Mouse (Mus musculus) hindbrain, embryonic 10.5 days (tissue): ENCODE measurements around the gene Cenps. TPM values are rescaled to one million over a fixed set of nuclear protein-coding genes. Genes with fewer than 3 reads are reported as not detected.
A peak's percentile ranks its signal among the peaks of the same experiment; 100 is the strongest.
"Not testable (repeated sequence)": the region's sequence is repeated elsewhere in the genome, so short reads cannot be mapped to it uniquely, and the experiment has no call there.

Experiments used
- DNase-seq: peaks from one replicate; pipeline ENCODE4 v3.0.0-alpha.2; 2017; ENCODE audit warnings: low spot score
- H3K27ac ChIP-seq: fragments of 300-500 bp; sonication (generic); 2 replicates; pipeline ENCODE4 v1.5.1; 2016; ENCODE audit warnings: mild to moderate bottlenecking, moderate library complexity
- H3K27me3 ChIP-seq: fragments of 300-500 bp; sonication (generic); 2 replicates; pipeline ENCODE4 v1.6.1; 2016; ENCODE audit warnings: mild to moderate bottlenecking; ENCODE audit not compliant: poor library complexity, insufficient read depth, severe bottlenecking
- H3K36me3 ChIP-seq: fragments of 300-500 bp; sonication (generic); 2 replicates; pipeline ENCODE4 v1.6.1; 2016; ENCODE audit warnings: mild to moderate bottlenecking, moderate library complexity
- H3K4me1 ChIP-seq: fragments of 300-500 bp; sonication (generic); replicated peaks from 2 replicates; pipeline ENCODE4 v1.6.1; 2016; ENCODE audit warnings: mild to moderate bottlenecking
- H3K4me3 ChIP-seq: fragments of 300-500 bp; sonication (generic); 2 replicates; pipeline ENCODE4 v1.5.1; 2016; ENCODE audit warnings: mild to moderate bottlenecking, moderate library complexity
- H3K9me3 ChIP-seq: fragments of 300-500 bp; sonication (generic); 2 replicates; pipeline ENCODE4 v1.6.1; 2016; ENCODE audit warnings: mild to moderate bottlenecking, moderate library complexity
- WGBS: fragments of 180-500 bp; shearing (Covaris S2); methylation state at CpG from one replicate; pipeline ENCODE4 v1.1.7; 2016; 5-methylcytosine and 5-hydroxymethylcytosine counted together
- polyA plus RNA-seq: library from polyadenylated mRNA; unstranded; fragments of >200 nt; fragmentation: Nextera tagmentation; extraction: Ambion mirVana; gene quantifications from 2 replicates; pipeline ENCODE4 v1.2.1, GENCODE M21; 2016

Gene Cenps
- polyA plus RNA-seq, 1 experiment from 2014 or later: 56.0 TPM

DNA sequence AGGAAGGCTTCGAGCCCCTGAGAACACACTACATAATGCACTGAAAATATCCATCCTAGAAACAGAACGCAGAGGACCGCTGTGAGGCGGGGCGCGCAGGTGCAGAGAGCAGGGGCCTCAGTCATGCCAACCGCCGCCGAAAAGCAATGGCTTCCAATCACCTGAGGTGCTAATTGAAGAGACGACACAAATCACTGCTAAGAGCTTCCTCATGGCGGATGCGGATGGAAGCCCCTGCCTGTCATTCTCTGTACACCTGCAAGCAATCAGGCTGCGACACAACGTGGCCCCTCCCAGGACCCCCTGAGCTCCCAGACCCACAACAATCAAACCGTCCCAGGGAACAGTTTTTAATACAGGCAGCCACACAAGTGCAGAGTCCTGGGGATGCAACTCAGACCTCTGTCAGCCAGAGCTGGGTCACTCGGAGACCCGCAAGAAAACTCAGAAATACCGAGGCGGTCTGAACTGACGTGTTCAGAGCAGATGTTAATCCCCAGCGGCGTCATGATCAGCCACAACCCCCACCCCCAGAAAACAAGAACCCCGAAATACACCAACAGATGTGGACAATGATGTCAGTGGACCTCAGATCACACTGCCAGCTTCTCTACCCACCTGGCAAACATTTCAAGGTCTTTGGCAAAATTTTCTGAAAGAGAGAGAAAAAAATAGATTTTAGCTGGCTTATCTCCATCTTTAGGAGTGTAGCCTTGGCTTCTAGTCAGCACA, 6.2 kb downstream of the Cenps start:
- Histone ChIP-seq H3K36me3 (peaks cover 83% of the 10 kb centered on the region), H3K9me3 (no peaks in the 10 kb centered on the region)
- 92% methylated on average over 23 of the region's 23 CpGs for WGBS

GRCm38 (mm10) chr4:149128467-149128866, 9.0 kb downstream of the Cenps start:
- 83% methylated on average over 18 of the region's 18 CpGs for WGBS
- H3K9me3 ChIP-seq: no peaks in the 10 kb centered on the region
- H3K4me1 ChIP-seq: peaks cover 11% of the 10 kb centered on the region
- no peak overlapping the region for H3K27ac ChIP-seq
- no peaks in the 10 kb centered on the region for H3K27me3 ChIP-seq
- H3K36me3 ChIP-seq: peaks cover 78% of the 10 kb centered on the region
- no peak for DNase-seq
- no peak overlapping the region for H3K4me3 ChIP-seq

More for the DNA sequence above, 6.2 kb downstream of the Cenps start:
- no peak overlapping the region for H3K4me3 ChIP-seq
- H3K27ac ChIP-seq: no peak overlapping the region
- H3K27me3 ChIP-seq: no peaks in the 10 kb centered on the region
- no peak for DNase-seq
- peaks cover 4% of the 10 kb centered on the region; the same call in 1 of the 2 replicates for H3K4me1 ChIP-seq

DNA sequence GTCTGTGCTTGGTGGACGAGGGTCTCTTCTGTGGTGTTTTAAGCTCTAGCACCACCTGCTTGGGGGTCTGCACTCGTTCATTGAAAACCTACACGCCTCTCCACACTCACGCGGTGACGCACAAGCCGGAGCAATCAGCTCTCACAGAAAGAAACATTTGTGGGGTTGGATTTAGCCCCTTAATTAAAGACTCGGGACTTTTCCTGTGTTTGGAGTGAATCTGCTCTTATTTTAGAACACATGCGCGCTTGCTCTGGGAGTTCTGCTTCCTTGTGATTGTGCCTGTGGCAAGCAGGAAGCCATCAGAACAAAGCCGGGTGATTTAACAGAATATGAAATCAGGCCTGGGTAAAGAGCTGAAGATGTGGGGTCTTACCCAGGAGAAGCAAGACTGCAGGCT, 10.8 kb downstream of the Cenps start, which contains the start of gene Cort:
Cort (minus strand) TSS at position 101 of the 400 bp plus-strand sequence.
- Histone ChIP-seq H3K36me3 (peaks cover 61% of the 10 kb centered on the region), H3K9me3 (no peaks in the 10 kb centered on the region), H3K27me3 (no peaks in the 10 kb centered on the region), H3K4me1 (peaks cover 8% of the 10 kb centered on the region), H3K4me3 (no peak within 1 kb of the TSS), H3K27ac (peak within 1 kb of the TSS; percentile 25; the same call in 1 of the 2 replicates)
- WGBS: 90% methylated on average over 11 of the region's 11 CpGs
- no peak for DNase-seq

DNA sequence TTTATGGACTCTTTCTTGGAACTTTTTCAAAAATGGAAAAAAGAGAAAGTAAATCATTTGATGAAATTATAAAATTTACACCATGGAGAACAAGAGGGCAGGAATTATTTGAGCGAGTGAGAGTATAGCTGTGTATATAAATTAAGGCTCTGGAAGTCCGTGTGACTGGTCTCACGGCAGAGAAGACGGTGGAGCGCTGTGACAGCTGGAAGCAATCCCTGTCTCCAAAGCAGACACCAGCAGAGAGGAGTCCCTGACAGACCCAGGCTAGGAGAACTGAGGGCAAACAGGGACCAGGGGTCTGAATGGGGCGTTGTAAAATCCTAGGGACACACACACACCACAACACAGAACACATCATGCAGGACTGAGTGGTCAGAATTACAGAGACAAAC, 11.3 kb downstream of the Cenps start:
- peaks cover 56% of the 10 kb centered on the region for H3K36me3 ChIP-seq
- DNase-seq: no peak
- peaks cover 8% of the 10 kb centered on the region for H3K4me1 ChIP-seq
- H3K9me3 ChIP-seq: no peaks in the 10 kb centered on the region
- no peak overlapping the region for H3K4me3 ChIP-seq
- WGBS: 80% methylated on average over 6 of the region's 6 CpGs
- H3K27ac ChIP-seq: 0 out of 2 replicates have a peak overlapping the region, but pooled peaks have one; percentile 25
- H3K27me3 ChIP-seq: no peaks in the 10 kb centered on the region

DNA sequence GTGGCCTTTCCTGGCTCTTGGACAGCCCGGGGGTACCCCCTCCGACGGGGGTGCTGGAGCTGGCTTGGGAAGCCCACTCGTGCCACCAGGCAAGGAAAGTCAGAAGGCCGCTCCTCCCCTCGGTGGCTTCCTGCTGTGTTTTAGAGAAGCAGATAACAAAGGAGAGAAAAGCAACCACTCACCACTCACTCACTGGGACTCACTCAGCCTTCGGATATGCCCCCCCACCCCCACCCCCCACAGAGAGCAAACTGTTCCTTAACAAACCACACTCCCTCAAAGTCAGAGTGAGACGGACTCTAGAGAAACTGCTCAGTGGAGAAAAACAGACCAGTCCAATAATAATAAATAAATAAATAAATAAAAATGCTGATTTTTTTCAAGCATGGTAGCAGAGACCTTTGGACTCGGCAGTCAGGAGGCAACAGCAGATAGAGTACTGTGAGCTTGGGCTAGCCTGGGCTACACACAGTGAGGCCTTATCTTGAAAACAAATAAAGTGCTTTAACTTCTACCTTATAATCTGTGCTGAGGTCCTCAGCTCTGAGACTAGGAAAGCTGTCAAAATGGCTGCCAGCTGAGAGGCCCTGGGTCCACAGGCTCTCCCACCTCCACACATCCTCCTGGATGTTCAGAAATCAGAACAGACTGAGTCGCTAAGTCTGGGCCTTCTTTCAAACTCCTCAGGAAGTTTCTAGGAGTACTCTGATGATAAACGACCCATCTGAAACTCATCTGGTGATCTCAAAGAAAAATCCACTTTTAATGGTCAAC, 11.9 kb downstream of the Cenps start:
- Histone ChIP-seq H3K36me3 (peaks cover 50% of the 10 kb centered on the region), H3K9me3 (no peaks in the 10 kb centered on the region), H3K4me3 (no peak overlapping the region), H3K27ac (no peak overlapping the region; the same call in 1 of the 2 replicates), H3K4me1 (peaks cover 8% of the 10 kb centered on the region), H3K27me3 (no peaks in the 10 kb centered on the region)
- no peak for DNase-seq
- 45% methylated on average over 11 of the region's 11 CpGs for WGBS

GRCm38 (mm10) chr4:149123432-149123831, 14.0 kb downstream of the Cenps start:
- Histone ChIP-seq H3K36me3 (peaks cover 34% of the 10 kb centered on the region), H3K9me3 (no peaks in the 10 kb centered on the region), H3K4me1 (peaks cover 8% of the 10 kb centered on the region), H3K4me3 (no peak overlapping the region), H3K27ac (no peak overlapping the region), H3K27me3 (no peaks in the 10 kb centered on the region)
- 65% methylated on average over 5 of the region's 5 CpGs for WGBS
- no peak for DNase-seq

- H3K9me3 ChIP-seq, H3K27ac ChIP-seq, H3K4me1 ChIP-seq, H3K27me3 ChIP-seq, H3K4me3 ChIP-seq, DNase-seq: not testable (repeated sequence)
- peaks cover 21% of the 10 kb centered on the region for H3K36me3 ChIP-seq
- 90% methylated on average over 12 of the region's 12 CpGs for WGBS
Observed at GRCm38 (mm10) chr4:149119978-149120562, 17.4 kb downstream of the Cenps start.

DNA sequence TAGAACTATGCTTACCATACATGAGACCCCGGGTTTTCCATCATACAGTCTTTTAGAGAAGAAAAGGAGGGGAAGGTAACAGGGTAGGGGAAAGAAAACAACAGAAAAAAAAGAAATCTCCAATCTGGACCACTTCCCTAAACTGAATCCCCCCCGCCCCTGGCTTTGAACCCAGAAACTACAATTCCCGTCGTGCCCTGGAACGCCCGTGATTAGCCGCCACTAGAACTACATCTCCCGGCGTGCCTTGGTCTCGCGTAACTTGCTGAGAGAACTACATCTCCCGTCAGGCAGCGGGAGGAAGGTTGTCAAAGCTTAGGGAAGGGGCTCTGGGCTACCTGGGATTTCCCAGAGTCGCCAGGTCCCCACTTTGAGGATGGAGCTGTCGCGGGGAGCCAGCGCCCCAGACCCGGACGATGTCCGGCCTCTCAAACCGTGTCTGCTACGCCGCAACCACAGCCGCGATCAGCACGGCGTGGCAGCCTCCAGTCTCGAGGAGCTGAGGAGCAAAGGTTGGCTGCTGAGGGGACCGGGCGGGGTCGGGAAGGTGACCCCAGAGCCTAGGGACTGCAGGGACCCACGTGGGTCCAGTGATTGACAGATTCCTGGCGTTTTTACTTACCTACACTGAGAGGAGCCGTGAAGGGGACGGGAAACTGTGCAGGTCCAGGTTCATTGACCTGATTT, 33.4 kb downstream of the Cenps start, which contains the start of gene Dffa:
Dffa (plus strand) TSS at position 272 of the 687 bp plus-strand sequence.
- Histone ChIP-seq H3K36me3 (peaks cover 25% of the 10 kb centered on the region), H3K4me3 (peak within 1 kb of the TSS; percentile 85), H3K27me3 (no peaks in the 10 kb centered on the region), H3K27ac (peak within 1 kb of the TSS; percentile 85), H3K9me3 (no peaks in the 10 kb centered on the region), H3K4me1 (peaks cover 20% of the 10 kb centered on the region)
- WGBS: 1% methylated on average over 35 of the region's 35 CpGs
- DNase-seq: peak; percentile 87

GRCm38 (mm10) chr4:149101456-149101855, 36.0 kb downstream of the Cenps start:
- Histone ChIP-seq H3K4me1 (peaks cover 34% of the 10 kb centered on the region), H3K4me3 (no peak overlapping the region), H3K27ac (no peak overlapping the region), H3K36me3 (peaks cover 5% of the 10 kb centered on the region), H3K9me3 (no peaks in the 10 kb centered on the region), H3K27me3 (no peaks in the 10 kb centered on the region)
- DNase-seq: no peak
- 83% methylated on average over 3 of the region's 3 CpGs for WGBS

DNA sequence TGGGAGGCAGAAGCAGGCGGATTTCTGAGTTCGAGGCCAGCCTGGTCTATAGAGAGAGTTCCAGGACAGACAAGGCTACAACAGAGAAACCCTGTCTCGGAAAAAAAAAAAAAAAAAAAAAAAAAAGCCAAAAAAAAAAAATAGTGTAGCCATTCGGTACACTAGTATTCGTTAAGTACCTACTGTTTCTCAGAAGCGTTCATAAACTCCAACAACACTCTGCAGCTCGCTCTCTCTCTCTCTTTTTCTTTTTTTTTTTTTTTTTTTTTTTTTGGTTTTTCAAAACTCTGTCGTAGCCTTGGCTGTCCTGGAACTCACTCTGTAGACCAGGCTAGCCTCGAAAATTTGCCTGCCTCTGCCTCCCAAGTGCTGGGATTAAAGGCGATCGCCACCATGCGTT, 37.0 kb downstream of the Cenps start:
- not testable (repeated sequence) for DNase-seq, H3K4me3 ChIP-seq, H3K27ac ChIP-seq, H3K9me3 ChIP-seq, H3K27me3 ChIP-seq, H3K36me3 ChIP-seq
- peaks cover 34% of the 10 kb centered on the region for H3K4me1 ChIP-seq
- 86% methylated on average over 12 of the region's 12 CpGs for WGBS

GRCm38 (mm10) chr4:149099369-149100017, 37.9 kb downstream of the Cenps start, which contains the start of gene Pex14:
Pex14 (minus strand) TSS chr4:149099876.
- peak; percentile 93 for DNase-seq
- peak within 1 kb of the TSS; percentile 93 for H3K27ac ChIP-seq
- no peaks in the 10 kb centered on the region for H3K9me3 ChIP-seq
- under 1% methylated on average over 50 of the region's 50 CpGs for WGBS
- peak within 1 kb of the TSS; percentile 100 for H3K4me3 ChIP-seq
- peaks cover 2% of the 10 kb centered on the region; the same call in 1 of the 2 replicates for H3K36me3 ChIP-seq
- no peaks in the 10 kb centered on the region for H3K27me3 ChIP-seq
- peaks cover 26% of the 10 kb centered on the region for H3K4me1 ChIP-seq

- Histone ChIP-seq H3K4me1 (peaks cover 22% of the 10 kb centered on the region), H3K9me3 (no peaks in the 10 kb centered on the region), H3K4me3 (peak overlapping the region; percentile 100), H3K27me3 (no peaks in the 10 kb centered on the region), H3K27ac (peak overlapping the region; percentile 93), H3K36me3 (peaks cover 11% of the 10 kb centered on the region)
- DNase-seq: peak; percentile 12
- WGBS: 20% methylated on average over 11 of the region's 11 CpGs
Observed at GRCm38 (mm10) chr4:149098571-149098970, 38.9 kb downstream of the Cenps start.
